7 mouse cellular contexts compared by ENCODE assay signal in the genomic region with DNA sequence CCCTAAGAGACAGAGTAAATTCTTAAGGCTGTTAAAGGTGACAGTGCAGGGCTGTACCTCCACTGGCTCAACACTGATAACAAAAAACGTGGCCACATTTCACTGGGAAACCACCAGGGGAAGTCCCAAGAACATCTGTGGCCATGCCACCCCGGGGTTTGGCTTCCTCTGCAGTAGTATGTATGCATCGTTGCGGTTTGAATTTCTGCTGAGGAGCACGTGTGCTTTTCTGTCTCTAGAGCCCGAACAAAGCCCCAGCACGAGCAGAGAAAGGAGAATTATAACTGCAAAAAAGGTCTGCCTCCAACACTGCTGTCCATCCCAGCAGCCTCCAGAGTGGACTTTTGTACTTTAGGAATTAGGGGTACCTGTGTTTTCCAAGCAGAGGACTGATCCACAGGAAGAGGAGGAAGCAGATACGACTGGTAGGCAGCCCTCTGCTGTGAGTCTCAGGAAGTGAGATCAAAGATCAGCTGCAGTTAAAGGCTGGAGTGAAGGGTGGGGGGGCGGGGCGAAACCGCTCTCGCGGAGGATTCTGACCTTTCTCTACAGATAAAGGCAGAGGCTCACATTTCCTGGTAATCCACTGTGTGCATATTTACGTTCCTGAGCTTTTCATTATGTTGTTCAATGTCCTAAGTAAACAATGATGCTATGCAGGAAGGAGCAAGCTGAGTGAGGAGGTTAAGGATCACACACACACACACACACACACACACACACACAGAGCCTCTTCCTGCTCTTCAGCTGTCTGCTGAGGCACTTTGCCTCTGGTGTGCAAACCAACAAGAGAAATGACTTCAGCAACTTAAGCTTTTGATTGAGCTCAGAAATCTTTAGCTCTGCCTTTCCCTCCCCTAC.
DNase-seq lines count a peak whose midpoint lies in the region; ATAC-seq and TF ChIP-seq lines count a peak whose summit lies in the region.

No protein-coding gene starts in this region.

- no peaks in the 10 kb centered on the region for H3K36me3 ChIP-seq in ES-E14 (ENCODE audit: control insufficient read depth, insufficient read depth, low read length, poor library complexity, severe bottlenecking)
- no peaks in the 10 kb centered on the region for H3K36me3 ChIP-seq in embryonic facial prominence, embryonic 10.5 days (replicated peaks)
- no peaks in the 10 kb centered on the region for H3K36me3 ChIP-seq in heart, embryonic 15.5 days

- no peaks in the 10 kb centered on the region for H3K9me3 ChIP-seq in ES-E14 (ENCODE audit: control insufficient read depth, insufficient read depth, low read depth, low read length)
- H3K9me3 ChIP-seq in embryonic facial prominence, embryonic 10.5 days = no peaks in the 10 kb centered on the region
- H3K9me3 ChIP-seq in heart, embryonic 15.5 days (replicated peaks) = no peaks in the 10 kb centered on the region

- in situ Hi-C loops in ES-E14 (cut with MboI; ENCODE audit: low sequenced_read_pairs in 2 of 2, unreplicated experiment in 2 of 2) = no loop called here

- H3K4me1 ChIP-seq in ES-E14 (ENCODE audit: control insufficient read depth in 2 of 2, insufficient read depth in 2 of 2, low read length in 2 of 2, poor library complexity in 1 of 2) = peaks cover 3 to 9% of the 10 kb centered on the region in 2 experiments; a peak in 1 of 4 replicates
- H3K4me1 ChIP-seq in embryonic facial prominence, embryonic 10.5 days = peaks cover 18% of the 10 kb centered on the region
- peaks cover 15% of the 10 kb centered on the region for H3K4me1 ChIP-seq in heart, embryonic 15.5 days (replicated peaks)

- no peaks in the 10 kb centered on the region for H3K27me3 ChIP-seq in embryonic facial prominence, embryonic 10.5 days (replicated peaks; ENCODE audit: low read depth, poor library complexity, severe bottlenecking)
- no peaks in the 10 kb centered on the region for H3K27me3 ChIP-seq in heart, embryonic 15.5 days

- no peak overlapping the region for H3K9ac ChIP-seq in ES-E14 (ENCODE audit: insufficient read depth, low read depth, low read length, poor library complexity, severe bottlenecking)
- H3K9ac ChIP-seq in heart, embryonic 15.5 days = peak overlapping the region; percentile 33; the same call in 1 of the 2 replicates

- peak; percentile 85 to 92 for DNase-seq in B cell, adult 2 months
- DNase-seq in ES-E14 (ENCODE audit: low read depth, low spot score) = peak; percentile 36
- peak; percentile 74 for DNase-seq in embryonic facial prominence, embryonic 10.5 days (ENCODE audit: low spot score)
- DNase-seq in kidney, postnatal 10 days = peak; percentile 61
- DNase-seq in lung, postnatal 4 days = peak; percentile 46 to 59
- DNase-seq in skeletal muscle tissue, adult 2 months (ENCODE audit: low read depth, low spot score) = peak; percentile 23

- peak; percentile 81 for ATAC-seq in heart, embryonic 15.5 days (replicated peaks; ENCODE audit: insufficient number of reproducible peaks, insufficient read depth, low FRiP score, low read depth)

- H3K4me2 ChIP-seq in heart, embryonic 15.5 days = peak overlapping the region; percentile 59

- no peak overlapping the region for H3K4me3 ChIP-seq in ES-E14 (ENCODE audit: insufficient read depth in 1 of 2, low read depth in 1 of 2, low read length in 2 of 2, poor library complexity in 1 of 2, severe bottlenecking in 1 of 2)
- peak overlapping the region; percentile 43 for H3K4me3 ChIP-seq in embryonic facial prominence, embryonic 10.5 days
- H3K4me3 ChIP-seq in heart, embryonic 15.5 days = peak overlapping the region; percentile 40

- no peak overlapping the region for H3K27ac ChIP-seq in ES-E14 (ENCODE audit: insufficient read depth, low read depth, low read length, poor library complexity, severe bottlenecking)
- peak overlapping the region; percentile 83 for H3K27ac ChIP-seq in embryonic facial prominence, embryonic 10.5 days (replicated peaks)
- peak overlapping the region; percentile 56 for H3K27ac ChIP-seq in heart, embryonic 15.5 days

- 20% methylated on average over 14 of the region's 14 CpGs for WGBS in embryonic facial prominence, embryonic 10.5 days
- WGBS in heart, embryonic 15.5 days = 5% methylated on average over 14 of the region's 14 CpGs

TF ChIP-seq in ES-E14, 5 proteins besides CTCF, POLR2A, EP300 and RAD21:
- TF ChIP-seq ZC3H11A (IDR thresholded peaks at IDR 0.05; ENCODE audit: borderline replicate concordance, low read depth, low read length) (no peak), CHD2 (IDR thresholded peaks at IDR 0.05; ENCODE audit: low read depth, low read length) (no peak), ZNF384 (IDR thresholded peaks at IDR 0.05; ENCODE audit: low read depth, low read length) (no peak), MAFK (IDR thresholded peaks at IDR 0.05; ENCODE audit: insufficient read depth, low read depth, low read length) (no peak), HCFC1 (IDR thresholded peaks at IDR 0.05; ENCODE audit: borderline replicate concordance, insufficient read depth, low read length) (no peak)

Comparison
In these comparisons a context has a peak if more than half of its experiments do, and no peak if none do; other contexts are left out.
1. DNase-seq: peak in every context shown above with its lines; median percentile 88 in B cell, adult 2 months; 74 in embryonic facial prominence, embryonic 10.5 days; 61 in kidney, postnatal 10 days; 52 in lung, postnatal 4 days; 36 in ES-E14; 23 in skeletal muscle tissue, adult 2 months.
2. H3K4me3 ChIP-seq: peak in embryonic facial prominence, embryonic 10.5 days (single experiment) and heart, embryonic 15.5 days (single experiment); none in ES-E14 (0 of 2).